Mouse (Mus musculus) testis, adult 2 months (tissue): ENCODE data around the gene Mmp14. TPM values are rescaled to one million over a fixed set of nuclear protein-coding genes. Genes with fewer than 3 reads are reported as not detected.

Experiments used
- H3K27ac ChIP-seq: fragments of 200-500 bp; 2 replicates; pipeline ENCODE4 v1.5.1; 2012; ENCODE audit warnings: low read depth, low read length; ENCODE audit not compliant: control insufficient read depth, insufficient read depth
- H3K27me3 ChIP-seq: fragments of 200-500 bp; 2 replicates; pipeline ENCODE4 v1.6.1; 2012; ENCODE audit warnings: mild to moderate bottlenecking, low read length, moderate library complexity; ENCODE audit not compliant: control insufficient read depth, insufficient read depth
- H3K36me3 ChIP-seq: fragments of 200-500 bp; 2 replicates; pipeline ENCODE4 v1.6.1; 2012; ENCODE audit warnings: mild to moderate bottlenecking, low read length; ENCODE audit not compliant: control insufficient read depth, insufficient read depth
- H3K4me1 ChIP-seq: fragments of 200-500 bp; 2 replicates; pipeline ENCODE4 v1.6.1; 2012; ENCODE audit warnings: low read length; ENCODE audit not compliant: control insufficient read depth, insufficient read depth
- H3K4me3 ChIP-seq: fragments of 200-500 bp; 2 replicates; pipeline ENCODE4 v1.5.1; 2012; ENCODE audit warnings: low read depth, mild to moderate bottlenecking, low read length, moderate library complexity, mixed read lengths; ENCODE audit not compliant: control insufficient read depth
- CTCF ChIP-seq: fragments of 200-500 bp; IDR thresholded peaks from 2 replicates; pipeline ENCODE4 v1.5.1; 2012; ENCODE audit warnings: low read depth, mild to moderate bottlenecking, inconsistent platforms, low read length, moderate library complexity; ENCODE audit not compliant: control insufficient read depth, insufficient read depth, insufficient replicate concordance
- POLR2A ChIP-seq: fragments of 200-500 bp; IDR thresholded peaks from 2 replicates; pipeline ENCODE4 v1.6.1; 2012; ENCODE audit warnings: low read depth, mild to moderate bottlenecking, inconsistent platforms, low read length, moderate library complexity; ENCODE audit not compliant: control insufficient read depth
- polyA plus RNA-seq: library from polyadenylated mRNA; depleted of rRNA; stranded (reverse); fragments of >200 nt; gene quantifications from 2 replicates; pipeline ENCODE4 v1.2.3, GENCODE M21; 2012

The Mmp14 gene
- polyA plus RNA-seq, 1 experiment = 16.8 TPM

GRCm38 (mm10) chr14:54474744-54475143, 43.3 kb downstream of the Mmp14 start:
- no peak for TF ChIP-seq CTCF
- H3K36me3 ChIP-seq = no peaks in the 10 kb centered on the region
- no peaks in the 10 kb centered on the region for H3K27me3 ChIP-seq
- H3K27ac ChIP-seq = no peak overlapping the region
- H3K4me3 ChIP-seq = no peak overlapping the region
- H3K4me1 ChIP-seq = peaks cover 20% of the 10 kb centered on the region

- H3K4me1 ChIP-seq = peaks cover 22% of the 10 kb centered on the region
- no peaks in the 10 kb centered on the region for H3K36me3 ChIP-seq
- peak within 1 kb of the TSS; percentile 49 for H3K4me3 ChIP-seq
- TF ChIP-seq CTCF (no peak), POLR2A (no peak)
- no peak within 1 kb of the TSS for H3K27ac ChIP-seq
- H3K27me3 ChIP-seq = no peaks in the 10 kb centered on the region
Measured at GRCm38 (mm10) chr14:54475941-54476844, 44.8 kb downstream of the Mmp14 start, which contains the start of gene Rem2. Gene Rem2 (plus strand): TSS chr14:54476100.

DNA sequence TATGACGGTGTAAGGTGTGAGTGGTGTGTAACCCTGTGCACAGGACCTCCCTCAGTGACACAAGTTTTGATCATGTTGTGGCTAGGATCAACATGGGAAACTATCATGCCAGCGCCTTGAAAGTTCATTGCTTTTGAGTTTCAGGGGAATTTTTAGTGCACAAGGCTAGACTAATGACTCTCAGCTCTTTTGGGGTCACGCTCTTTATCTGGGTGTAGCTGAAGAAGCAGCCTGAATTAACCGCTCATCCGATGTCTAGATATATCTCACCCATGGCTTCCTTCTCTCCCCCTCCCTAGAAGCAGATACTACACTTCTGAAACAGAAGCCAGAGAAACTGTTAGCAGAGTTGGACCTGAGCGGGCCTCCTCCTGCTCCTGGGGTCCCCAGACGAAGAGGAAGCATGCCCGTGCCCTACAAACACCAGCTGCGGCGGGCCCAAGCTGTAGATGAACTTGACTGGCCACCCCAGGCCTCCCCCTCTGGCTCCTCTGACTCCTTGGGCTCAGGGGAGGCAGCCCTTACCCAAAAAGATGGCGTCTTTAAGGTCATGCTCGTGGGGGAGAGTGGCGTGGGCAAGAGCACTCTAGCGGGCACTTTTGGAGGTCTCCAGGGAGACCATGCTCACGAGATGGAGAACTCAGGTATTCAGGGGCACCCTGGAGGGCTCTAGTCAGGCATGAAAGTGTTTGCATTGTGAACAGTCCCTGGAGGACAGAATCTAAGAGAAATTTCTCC, 45.9 kb downstream of the Mmp14 start:
- Histone ChIP-seq H3K36me3 (no peaks in the 10 kb centered on the region), H3K27me3 (no peaks in the 10 kb centered on the region), H3K4me1 (peaks cover 22% of the 10 kb centered on the region), H3K4me3 (no peak overlapping the region), H3K27ac (no peak overlapping the region)
- TF ChIP-seq CTCF (no peak), POLR2A (no peak)

- no peak overlapping the region for H3K27ac ChIP-seq
- peak; percentile 32; the same call in 1 of the 2 replicates for TF ChIP-seq POLR2A
- no peak for TF ChIP-seq CTCF
Measured at GRCm38 (mm10) chr14:54479451-54479920, 48.1 kb downstream of the Mmp14 start.

DNA sequence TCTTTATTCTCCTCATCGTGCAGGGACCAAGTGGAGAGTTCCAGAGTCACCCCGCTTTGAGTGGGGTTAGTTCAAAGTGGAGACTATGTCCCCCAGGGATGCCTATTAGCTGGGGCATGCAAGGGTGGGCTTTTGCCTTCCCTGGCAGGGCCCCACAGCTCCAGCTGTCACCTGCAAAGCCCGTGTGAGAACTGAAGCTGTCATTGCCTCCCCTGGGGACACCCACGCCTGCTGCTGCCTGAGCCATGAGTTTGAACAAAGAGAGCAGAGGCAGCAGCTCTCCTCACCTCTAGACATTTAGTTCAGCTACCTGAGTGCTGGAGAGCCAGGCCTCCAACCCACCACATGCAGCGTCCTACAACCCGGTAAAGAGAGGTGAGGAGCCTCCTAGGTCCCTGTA, 49.3 kb downstream of the Mmp14 start:
- Histone ChIP-seq H3K27me3 (no peaks in the 10 kb centered on the region), H3K27ac (no peak overlapping the region), H3K36me3 (no peaks in the 10 kb centered on the region), H3K4me1 (peaks cover 20% of the 10 kb centered on the region), H3K4me3 (no peak overlapping the region; the same call in 1 of the 2 replicates)
- no peak for TF ChIP-seq POLR2A
- TF ChIP-seq CTCF = no peak

More at GRCm38 (mm10) chr14:54479451-54479920, 48.1 kb downstream of the Mmp14 start:
- Histone ChIP-seq H3K36me3 (no peaks in the 10 kb centered on the region), H3K4me3 (peak overlapping the region; percentile 82), H3K27me3 (no peaks in the 10 kb centered on the region), H3K4me1 (peaks cover 22% of the 10 kb centered on the region)

- Histone ChIP-seq H3K4me1 (peaks cover 15% of the 10 kb centered on the region), H3K27me3 (no peaks in the 10 kb centered on the region)
Measured at GRCm38 (mm10) chr14:54481402-54481801, 50.0 kb downstream of the Mmp14 start.

DNA sequence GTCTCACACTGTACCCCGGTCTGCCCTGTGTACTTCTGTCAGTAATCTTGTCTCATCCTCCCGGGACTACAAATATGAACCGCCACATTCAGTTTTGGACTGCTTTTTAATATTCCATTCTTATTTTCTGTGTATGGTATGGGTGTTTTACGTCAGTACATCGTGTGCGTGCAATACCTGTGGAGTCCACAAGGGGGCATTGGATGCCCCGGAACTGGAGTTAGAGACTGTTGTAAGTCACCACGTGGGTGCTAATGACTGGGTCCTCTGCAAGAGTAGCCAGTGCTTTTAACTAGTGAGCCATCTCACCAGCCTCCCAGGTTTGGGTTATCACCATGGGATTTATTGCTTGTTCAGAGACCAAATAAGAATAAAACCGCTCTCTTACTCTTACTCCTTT, 51.1 kb downstream of the Mmp14 start:
- Histone ChIP-seq H3K27me3 (no peaks in the 10 kb centered on the region), H3K27ac (no peak overlapping the region), H3K36me3 (no peaks in the 10 kb centered on the region), H3K4me3 (no peak overlapping the region), H3K4me1 (peaks cover 11% of the 10 kb centered on the region)
- TF ChIP-seq POLR2A = no peak
- TF ChIP-seq CTCF = peak; percentile 77; the same call in 1 of the 2 replicates

More at GRCm38 (mm10) chr14:54481402-54481801, 50.0 kb downstream of the Mmp14 start:
- Histone ChIP-seq H3K4me3 (no peak overlapping the region), H3K36me3 (no peaks in the 10 kb centered on the region), H3K27ac (no peak overlapping the region)
- no peak for TF ChIP-seq CTCF
- TF ChIP-seq POLR2A = no peak
